Comparison of ENCODE assay signal across 17 mouse cellular contexts in the genomic region with DNA sequence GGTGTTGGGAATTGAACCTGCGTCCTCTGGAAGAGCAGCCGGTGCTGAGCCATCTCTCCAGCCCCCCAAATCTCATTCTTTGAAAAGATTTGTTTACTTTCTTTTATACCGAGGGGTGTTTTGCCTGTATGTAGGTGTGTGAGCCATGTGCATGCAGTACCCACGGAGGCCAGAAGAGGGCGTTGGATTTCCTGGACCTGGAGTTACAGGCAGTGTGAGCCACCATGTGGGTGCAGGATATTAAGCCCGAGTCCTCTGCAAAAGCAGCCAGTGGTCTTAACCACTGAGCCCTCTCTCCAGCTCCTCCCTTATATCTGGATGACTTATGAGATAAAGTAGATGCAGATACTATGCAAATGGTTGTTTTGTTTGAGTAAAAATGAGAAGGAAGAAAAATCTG. TPM values are rescaled to one million over a fixed set of nuclear protein-coding genes. Genes with fewer than 3 reads are reported as not detected.
DNase-seq lines count a peak whose midpoint lies in the region; ATAC-seq and TF ChIP-seq lines count a peak whose summit lies in the region.
"Had no signal": no experiment of that assay in that cellular context is flagged by ENCODE, and none has a peak within 500 bp of the region (broad histone marks: within the 10 kb centered on the region; RNA-seq: fewer than 3 reads in every experiment).

No protein-coding gene starts in this region.

- H3K27me3 ChIP-seq in heart, adult 2 months (ENCODE audit: control insufficient read depth, insufficient read depth, low read length): no peaks in the 10 kb centered on the region; the same call in 1 of the 2 replicates
- peaks cover 10% of the 10 kb centered on the region; the same call in 1 of the 2 replicates for H3K27me3 ChIP-seq in liver, postnatal 0 days (ENCODE audit: insufficient read depth, low read length)
- peaks cover 11% of the 10 kb centered on the region for H3K27me3 ChIP-seq in liver, embryonic 11.5 days (replicated peaks; ENCODE audit: control insufficient read depth, insufficient read depth, low read length)
- H3K27me3 ChIP-seq in ES-Bruce4 (ENCODE audit: control insufficient read depth, insufficient read depth, low read length, poor library complexity, severe bottlenecking): no peaks in the 10 kb centered on the region

- no peak for TF ChIP-seq POLR2A in heart, adult 2 months (IDR thresholded peaks at IDR 0.05; ENCODE audit: insufficient read depth, low read depth, low read length)
- TF ChIP-seq POLR2A in ES-Bruce4 (IDR thresholded peaks at IDR 0.05; ENCODE audit: insufficient read depth, low read length): no peak

- intact Hi-C loops in heart, adult 2 months (cut with DNase I): no loop called here

- H3K4me2 ChIP-seq in liver, postnatal 0 days (ENCODE audit: low read depth, low read length): no peak overlapping the region
- no peak overlapping the region for H3K4me2 ChIP-seq in liver, embryonic 11.5 days
- H3K4me2 ChIP-seq: limb, embryonic 12.5 days had no signal

- H3K79me2 ChIP-seq in heart, adult 2 months (replicated peaks; ENCODE audit: control insufficient read depth, insufficient read depth, low read length): no peaks in the 10 kb centered on the region

- ATAC-seq in liver, postnatal 0 days: no peak
- ATAC-seq in liver, embryonic 11.5 days (replicated peaks; ENCODE audit: low FRiP score): no peak

- H3K27ac ChIP-seq in heart, adult 2 months: no peak overlapping the region
- no peak overlapping the region for H3K27ac ChIP-seq in liver, postnatal 0 days (ENCODE audit: low read depth)
- no peak overlapping the region for H3K27ac ChIP-seq in liver, embryonic 11.5 days (ENCODE audit: low read depth, low read length)
- no peak overlapping the region for H3K27ac ChIP-seq in ES-Bruce4 (ENCODE audit: insufficient read depth, low read length)
- H3K27ac ChIP-seq: embryonic facial prominence, embryonic 10.5 days; limb, embryonic 12.5 days had no signal

- no peak for DNase-seq in heart, adult 2 months
- no peak for DNase-seq in heart, postnatal 4 days
- no peak for DNase-seq in liver, postnatal 0 days
- no peak for DNase-seq in liver, embryonic 11.5 days (ENCODE audit: low spot score)
- DNase-seq in induced T-regulatory cell, adult 2 months (ENCODE audit: low read depth): peak; percentile 34
- no peak for DNase-seq in layer of hippocampus, postnatal 36 days
- DNase-seq in right cerebral cortex, adult 18-20 months: no peak
- DNase-seq: cerebellum, adult 9-11 months; heart, adult 11 months; heart, postnatal 14 days; kidney, postnatal 36 days; lung, postnatal 14 days had no signal

- no peak overlapping the region for H3K4me3 ChIP-seq in heart, adult 2 months
- H3K4me3 ChIP-seq in liver, postnatal 0 days (ENCODE audit: low read depth, low read length): no peak overlapping the region
- no peak overlapping the region for H3K4me3 ChIP-seq in liver, embryonic 11.5 days (ENCODE audit: low read depth, low read length)
- H3K4me3 ChIP-seq in ES-Bruce4 (ENCODE audit: low read depth, low read length): no peak overlapping the region
- H3K4me3 ChIP-seq: embryonic facial prominence, embryonic 10.5 days; limb, embryonic 12.5 days had no signal

- no peak for TF ChIP-seq EP300 in heart, adult 2 months (IDR thresholded peaks at IDR 0.05; ENCODE audit: insufficient read depth, low read depth, low read length)
- TF ChIP-seq EP300 in liver, postnatal 0 days (IDR thresholded peaks at IDR 0.05; ENCODE audit: low read depth): no peak
- TF ChIP-seq EP300 in ES-Bruce4 (IDR thresholded peaks at IDR 0.05; ENCODE audit: insufficient read depth, low read depth, low read length): no peak

- 81% methylated on average over 6 of the region's 6 CpGs for WGBS in heart, adult 2 months
- 70% methylated on average over 6 of the region's 6 CpGs for WGBS in liver, postnatal 0 days (ENCODE audit: insufficient replicate concordance)
- WGBS in liver, embryonic 11.5 days: 66% methylated on average over 6 of the region's 6 CpGs

- no peak overlapping the region for H3K9ac ChIP-seq in heart, adult 2 months (ENCODE audit: low read depth, low read length)
- no peak overlapping the region for H3K9ac ChIP-seq in liver, postnatal 0 days (replicated peaks)
- H3K9ac ChIP-seq in liver, embryonic 11.5 days (ENCODE audit: low read depth, low read length): no peak overlapping the region
- no peak overlapping the region for H3K9ac ChIP-seq in ES-Bruce4 (ENCODE audit: low read depth, poor library complexity, severe bottlenecking)
- H3K9ac ChIP-seq: limb, embryonic 12.5 days had no signal

- no peaks in the 10 kb centered on the region for H3K9me3 ChIP-seq in liver, postnatal 0 days (ENCODE audit: low read length)
- H3K9me3 ChIP-seq in liver, embryonic 11.5 days (ENCODE audit: control insufficient read depth, low read length): no peaks in the 10 kb centered on the region
- no peaks in the 10 kb centered on the region for H3K9me3 ChIP-seq in ES-Bruce4 (replicated peaks; ENCODE audit: control insufficient read depth, insufficient read depth, low read length, poor library complexity, severe bottlenecking)
- H3K9me3 ChIP-seq: embryonic facial prominence, embryonic 10.5 days; limb, embryonic 12.5 days had no signal

- no peaks in the 10 kb centered on the region for H3K36me3 ChIP-seq in heart, adult 2 months (ENCODE audit: control insufficient read depth, insufficient read depth, low read length)
- H3K36me3 ChIP-seq in liver, postnatal 0 days (replicated peaks; ENCODE audit: insufficient read depth, low read length): no peaks in the 10 kb centered on the region
- H3K36me3 ChIP-seq in liver, embryonic 11.5 days (ENCODE audit: control insufficient read depth, insufficient read depth, low read length): no peaks in the 10 kb centered on the region
- no peaks in the 10 kb centered on the region for H3K36me3 ChIP-seq in ES-Bruce4 (ENCODE audit: control insufficient read depth, insufficient read depth, low read length, poor library complexity, severe bottlenecking)
- H3K36me3 ChIP-seq: embryonic facial prominence, embryonic 10.5 days; limb, embryonic 12.5 days had no signal

- TF ChIP-seq CTCF in heart, adult 2 months (IDR thresholded peaks at IDR 0.05): peak; percentile 28
- peak; percentile 42 for TF ChIP-seq CTCF in liver, postnatal 0 days (IDR thresholded peaks at IDR 0.05; ENCODE audit: low read depth)
- peak; percentile 58 for TF ChIP-seq CTCF in ES-Bruce4 (IDR thresholded peaks at IDR 0.05; ENCODE audit: low read depth, low read length)

- H3K4me1 ChIP-seq in heart, adult 2 months (ENCODE audit: control insufficient read depth, insufficient read depth, low read length): no peaks in the 10 kb centered on the region; the same call in 1 of the 2 replicates
- no peaks in the 10 kb centered on the region for H3K4me1 ChIP-seq in liver, postnatal 0 days (ENCODE audit: insufficient read depth)
- no peaks in the 10 kb centered on the region for H3K4me1 ChIP-seq in liver, embryonic 11.5 days (replicated peaks; ENCODE audit: control insufficient read depth, insufficient read depth, low read length)
- peaks cover 2% of the 10 kb centered on the region for H3K4me1 ChIP-seq in ES-Bruce4 (ENCODE audit: control insufficient read depth, insufficient read depth, low read length)
- H3K4me1 ChIP-seq: limb, embryonic 12.5 days had no signal

RNA-seq across cellular contexts. Expression of a gene that starts 13.8 kb away (rescaled TPM):
- total RNA-seq in heart, adult 2 months (2021): 10 to 100 TPM; 10.0 to 12.7 TPM
- polyA plus RNA-seq in heart, adult 2 months (2012; rRNA removed): 7.2 and 7.6 TPM in 2 replicates
- 10 to 100 TPM in 1 of 2 experiments, 1 to 10 TPM in 1; 9.1 to 12.8 TPM for total RNA-seq in heart, postnatal 4 days (2021)
- 2.1 and 2.2 TPM in 2 replicates for polyA plus RNA-seq in liver, postnatal 0 days (2015; fragmentation: Nextera tagmentation; extraction: Ambion mirVana)
- 2.3 and 2.6 TPM in 2 replicates for polyA plus RNA-seq in liver, embryonic 11.5 days (2014; fragmentation: Nextera tagmentation; extraction: Ambion mirVana)
- polyA plus RNA-seq in ES-Bruce4 (2011; ENCODE audit: insufficient read depth, insufficient read length, low read depth, missing spikeins): 7.0 and 12.3 TPM in 2 replicates
- 100 to 1,000 TPM in 1 of 2 experiments, 10 to 100 TPM in 1; 83.4 to 109 TPM for total RNA-seq in layer of hippocampus, postnatal 36 days (2021)

RNA-seq across cellular contexts. Expression of a gene that starts 19.2 kb away (rescaled TPM):
- total RNA-seq in heart, adult 2 months (2021): not detected
- polyA plus RNA-seq in heart, adult 2 months (2012; rRNA removed): not detected in 2 replicates
- total RNA-seq in heart, postnatal 4 days (2021): not detected
- not detected in 2 replicates for polyA plus RNA-seq in liver, postnatal 0 days (2015; fragmentation: Nextera tagmentation; extraction: Ambion mirVana)
- not detected in 2 replicates for polyA plus RNA-seq in liver, embryonic 11.5 days (2014; fragmentation: Nextera tagmentation; extraction: Ambion mirVana)
- not detected in 2 replicates for polyA plus RNA-seq in ES-Bruce4 (2011; ENCODE audit: insufficient read depth, insufficient read length, low read depth, missing spikeins)
- total RNA-seq in layer of hippocampus, postnatal 36 days (2021): not detected
- total RNA-seq: heart, postnatal 14 days had no signal
- polyA plus RNA-seq: embryonic facial prominence, embryonic 10.5 days; intestine, embryonic 14.5 days; limb, embryonic 12.5 days; stomach, embryonic 16.5 days had no signal

RNA-seq across cellular contexts. Expression of a gene that starts 36.6 kb away (rescaled TPM):
- not detected for total RNA-seq in heart, adult 2 months (2021)
- 0.20 and 0.31 TPM in 2 replicates for polyA plus RNA-seq in heart, adult 2 months (2012; rRNA removed)
- not detected for total RNA-seq in heart, postnatal 4 days (2021)
- polyA plus RNA-seq in liver, postnatal 0 days (2015; fragmentation: Nextera tagmentation; extraction: Ambion mirVana): not detected in 2 replicates
- not detected in 2 replicates for polyA plus RNA-seq in liver, embryonic 11.5 days (2014; fragmentation: Nextera tagmentation; extraction: Ambion mirVana)
- polyA plus RNA-seq in ES-Bruce4 (2011; ENCODE audit: insufficient read depth, insufficient read length, low read depth, missing spikeins): 2.7 and 2.8 TPM in 2 replicates
- 100 to 1,000 TPM; 602 to 611 TPM for total RNA-seq in layer of hippocampus, postnatal 36 days (2021)
- total RNA-seq: heart, postnatal 14 days had no signal
- polyA plus RNA-seq: limb, embryonic 12.5 days had no signal

RNA-seq across cellular contexts. Expression of a gene that starts 53.3 kb away (rescaled TPM):
- total RNA-seq in heart, adult 2 months (2021): not detected
- 0.03 TPM in 1 of 2 replicates, not detected in the other for polyA plus RNA-seq in heart, adult 2 months (2012; rRNA removed)
- total RNA-seq in heart, postnatal 4 days (2021): under 1 TPM; 0.10 to 0.11 TPM
- polyA plus RNA-seq in liver, postnatal 0 days (2015; fragmentation: Nextera tagmentation; extraction: Ambion mirVana): not detected in 2 replicates
- 0.29 and 0.30 TPM in 2 replicates for polyA plus RNA-seq in liver, embryonic 11.5 days (2014; fragmentation: Nextera tagmentation; extraction: Ambion mirVana)
- not detected in 2 replicates for polyA plus RNA-seq in ES-Bruce4 (2011; ENCODE audit: insufficient read depth, insufficient read length, low read depth, missing spikeins)
- 100 to 1,000 TPM; 135 to 142 TPM for total RNA-seq in layer of hippocampus, postnatal 36 days (2021)
- total RNA-seq: heart, postnatal 14 days had no signal
